Mouse (Mus musculus): ENCODE measurements around the gene Cln6. TPM values are rescaled to one million over a fixed set of nuclear protein-coding genes. Genes with fewer than 3 reads are reported as not detected.
"Not testable (repeated sequence)": the region's sequence is repeated elsewhere in the genome, so short reads cannot be mapped to it uniquely, and the experiment has no call there.

The Cln6 gene
- polyA plus RNA-seq, 2 experiments = 12.4 to 18.5 TPM

DNA sequence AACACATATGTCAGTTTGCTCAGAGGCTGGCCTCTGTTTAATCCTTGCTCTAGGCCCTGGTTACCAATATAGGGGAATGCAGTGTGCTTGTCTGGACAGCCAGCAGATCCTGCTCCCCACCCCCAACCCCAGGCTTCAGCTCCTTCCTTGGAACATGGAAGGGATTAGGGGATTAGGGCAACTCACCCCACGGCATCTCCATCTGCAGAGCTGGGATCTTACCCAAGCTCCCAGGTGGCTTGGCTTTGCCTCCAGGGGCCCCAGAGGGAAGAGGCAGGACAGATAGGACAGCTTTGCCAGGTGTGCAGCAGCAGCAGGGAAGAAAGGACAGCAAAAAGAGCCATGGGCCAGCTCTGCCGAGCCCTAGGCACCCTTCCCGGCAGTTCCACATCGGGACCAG lies 22.3 kb downstream of the Cln6 start:
- no peak overlapping the region for H3K4me2 ChIP-seq (ENCODE audit: low read depth)
- no peaks in the 10 kb centered on the region for H3K9me3 ChIP-seq (ENCODE audit: control insufficient read depth, low read length)
- no peak overlapping the region for H3K27ac ChIP-seq
- ATAC-seq (ENCODE audit: insufficient read depth) = no peak
- no peak for DNase-seq (ENCODE audit: low read depth in 3 of 3, low spot score in 3 of 3)
- no peak for TF ChIP-seq CTCF (IDR thresholded peaks at IDR 0.05; ENCODE audit: low read depth)
- TF ChIP-seq EP300 (IDR thresholded peaks at IDR 0.05; ENCODE audit: low read depth) = no peak
- no peak overlapping the region for H3K9ac ChIP-seq (replicated peaks)
- no peaks in the 10 kb centered on the region; the same call in 1 of the 2 replicates for H3K27me3 ChIP-seq (ENCODE audit: control insufficient read depth, insufficient read depth, low read length)
- no peak overlapping the region for H3K4me3 ChIP-seq (ENCODE audit: insufficient read depth in 1 of 2, low read depth in 2 of 2, low read length in 2 of 2)
- no peaks in the 10 kb centered on the region for H3K36me3 ChIP-seq (replicated peaks; ENCODE audit: control insufficient read depth, insufficient read depth, low read depth)
- 65% methylated on average over 4 of the region's 4 CpGs for WGBS (ENCODE audit: insufficient replicate concordance)
- peaks cover 0 to 5% of the 10 kb centered on the region in 2 experiments; a peak in 2 of 4 replicates for H3K4me1 ChIP-seq (replicated peaks; ENCODE audit: control insufficient read depth in 2 of 2, insufficient read depth in 2 of 2, low read length in 1 of 2)

DNA sequence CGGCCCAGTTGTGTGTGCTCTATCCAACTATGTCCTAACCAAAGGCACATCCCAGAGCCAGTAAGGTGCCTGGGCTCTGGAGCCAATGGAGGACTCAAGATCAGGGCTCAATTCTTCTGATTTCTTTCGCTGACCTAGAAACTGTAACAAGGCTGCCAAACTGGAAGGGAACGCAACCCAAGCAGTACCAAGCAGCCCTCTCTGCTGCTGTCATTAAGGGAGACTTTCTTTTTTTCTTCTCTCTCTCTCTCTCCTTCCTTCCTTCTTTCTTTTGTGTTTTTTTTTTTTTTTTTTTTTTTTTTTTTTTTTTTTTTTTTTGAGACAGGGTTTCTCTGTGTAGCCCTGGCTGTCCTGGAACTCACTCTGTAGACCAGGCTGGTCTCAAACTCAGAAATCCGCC lies 30.7 kb downstream of the Cln6 start:
- ATAC-seq (ENCODE audit: insufficient read depth); H3K9me3 ChIP-seq (ENCODE audit: control insufficient read depth, low read length); DNase-seq (ENCODE audit: low read depth in 3 of 3, low spot score in 3 of 3): not testable (repeated sequence)

DNA sequence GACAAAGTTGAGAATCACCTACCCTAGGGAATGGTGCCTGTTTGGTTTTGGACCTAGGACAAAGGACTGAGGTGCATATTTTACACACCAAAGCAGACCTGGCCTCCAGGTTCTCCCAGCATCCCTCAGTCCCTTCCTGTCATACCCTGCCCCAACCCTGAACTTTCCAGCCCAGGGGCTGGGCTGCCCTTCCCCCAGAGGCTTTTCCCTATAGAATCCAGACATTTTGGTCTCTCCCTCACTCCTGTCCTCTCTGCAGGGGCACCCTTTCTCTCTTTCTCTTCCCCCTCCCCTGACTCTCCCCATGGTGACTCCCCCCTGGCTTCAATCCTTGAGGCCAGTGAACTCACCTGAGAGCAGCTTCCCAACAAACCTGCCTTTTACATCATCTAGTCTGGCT lies 32.1 kb downstream of the Cln6 start:
- ATAC-seq (ENCODE audit: insufficient read depth) (no peak), DNase-seq (ENCODE audit: low read depth in 3 of 3, low spot score in 3 of 3) (no peak)
- Histone ChIP-seq H3K27me3 (ENCODE audit: control insufficient read depth, insufficient read depth, low read length) (no peaks in the 10 kb centered on the region), H3K9me3 (ENCODE audit: control insufficient read depth, low read length) (no peaks in the 10 kb centered on the region), H3K4me2 (ENCODE audit: low read depth) (no peak overlapping the region), H3K4me1 (replicated peaks; ENCODE audit: control insufficient read depth in 2 of 2, insufficient read depth in 2 of 2, low read length in 1 of 2) (no peaks in the 10 kb centered on the region), H3K27ac (no peak overlapping the region), H3K4me3 (ENCODE audit: insufficient read depth in 1 of 2, low read depth in 2 of 2, low read length in 2 of 2) (no peak overlapping the region), H3K36me3 (replicated peaks; ENCODE audit: control insufficient read depth, insufficient read depth, low read depth) (no peaks in the 10 kb centered on the region), H3K9ac (replicated peaks) (no peak overlapping the region)
- no peak for TF ChIP-seq EP300 (IDR thresholded peaks at IDR 0.05; ENCODE audit: low read depth)
- no peak for TF ChIP-seq CTCF (IDR thresholded peaks at IDR 0.05; ENCODE audit: low read depth)

More for the DNA sequence above, 30.7 kb downstream of the Cln6 start:
- H3K9ac ChIP-seq (replicated peaks); H3K4me1 ChIP-seq (replicated peaks; ENCODE audit: control insufficient read depth in 2 of 2, insufficient read depth in 2 of 2, low read length in 1 of 2); H3K36me3 ChIP-seq (replicated peaks; ENCODE audit: control insufficient read depth, insufficient read depth, low read depth); H3K4me3 ChIP-seq (ENCODE audit: insufficient read depth in 1 of 2, low read depth in 2 of 2, low read length in 2 of 2); H3K4me2 ChIP-seq (ENCODE audit: low read depth); H3K27me3 ChIP-seq (ENCODE audit: control insufficient read depth, insufficient read depth, low read length); H3K27ac ChIP-seq: not testable (repeated sequence)
- WGBS (ENCODE audit: insufficient replicate concordance) = 59% methylated on average over 3 of the region's 4 CpGs

DNA sequence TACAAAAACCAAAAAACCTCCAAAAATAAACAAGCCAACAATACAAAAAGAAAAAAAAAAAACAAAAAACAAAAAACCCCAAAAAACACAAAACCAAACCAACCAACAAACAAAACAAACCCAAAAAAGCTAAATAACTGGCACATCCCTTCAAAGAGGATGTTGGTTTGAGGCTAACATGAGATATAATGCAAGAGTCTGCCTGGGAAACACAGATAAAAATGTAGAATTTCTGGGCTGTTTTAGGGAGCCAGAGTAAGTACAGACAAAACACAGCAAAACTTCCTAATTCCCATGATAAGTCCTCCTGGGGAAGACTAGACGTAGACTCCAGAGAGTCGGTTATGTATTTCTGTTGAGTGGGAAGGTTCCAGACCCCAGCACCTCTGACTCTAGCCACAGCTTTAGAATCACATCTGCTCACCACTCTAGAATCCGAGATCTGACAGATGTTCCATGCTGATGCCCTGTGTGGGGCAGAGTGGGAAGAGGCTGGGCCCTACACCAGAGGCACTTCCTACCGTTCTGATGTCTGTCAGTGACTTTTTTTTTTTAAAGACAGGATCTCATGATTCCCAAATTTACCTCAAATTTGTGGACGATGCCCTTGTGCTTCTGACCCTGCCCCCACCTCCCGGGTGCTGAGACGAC lies 38.5 kb downstream of the Cln6 start:
- H3K4me3 ChIP-seq (ENCODE audit: insufficient read depth in 1 of 2, low read depth in 2 of 2, low read length in 2 of 2) = no peak overlapping the region
- peaks cover 9% of the 10 kb centered on the region for H3K36me3 ChIP-seq (replicated peaks; ENCODE audit: control insufficient read depth, insufficient read depth, low read depth)
- H3K9ac ChIP-seq (replicated peaks) = no peak overlapping the region
- DNase-seq (ENCODE audit: low read depth in 3 of 3, low spot score in 3 of 3) (no peak), ATAC-seq (ENCODE audit: insufficient read depth) (no peak)
- no peaks in the 10 kb centered on the region for H3K9me3 ChIP-seq (ENCODE audit: control insufficient read depth, low read length)
- no peak overlapping the region for H3K27ac ChIP-seq
- no peak overlapping the region for H3K4me2 ChIP-seq (ENCODE audit: low read depth)
- WGBS (ENCODE audit: insufficient replicate concordance) = 39% methylated on average over 7 of the region's 7 CpGs
- peaks cover 0 to 10% of the 10 kb centered on the region in 2 experiments; a peak in 2 of 4 replicates for H3K4me1 ChIP-seq (replicated peaks; ENCODE audit: control insufficient read depth in 2 of 2, insufficient read depth in 2 of 2, low read length in 1 of 2)
- no peaks in the 10 kb centered on the region for H3K27me3 ChIP-seq (ENCODE audit: control insufficient read depth, insufficient read depth, low read length)
- no peak for TF ChIP-seq EP300 (IDR thresholded peaks at IDR 0.05; ENCODE audit: low read depth)
- no peak for TF ChIP-seq CTCF (IDR thresholded peaks at IDR 0.05; ENCODE audit: low read depth)

DNA sequence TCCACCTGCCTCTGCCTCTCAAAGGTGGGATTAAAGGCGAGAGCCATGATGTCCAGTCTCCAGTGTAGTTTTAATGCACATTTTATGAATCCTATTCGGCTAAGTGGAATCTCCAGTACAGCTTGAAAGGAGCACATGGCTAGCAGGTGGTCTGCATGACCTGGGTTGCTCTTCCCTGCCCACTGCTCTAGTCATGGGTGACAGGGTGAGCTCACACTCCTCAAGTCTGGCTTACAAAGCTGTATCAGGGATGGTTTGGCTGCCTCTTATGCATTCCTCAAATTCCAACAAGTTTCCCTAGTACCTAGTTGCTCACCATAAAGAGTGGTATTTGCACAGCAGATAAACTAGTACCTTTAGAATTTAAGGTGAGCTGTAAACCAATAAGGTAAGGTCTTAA lies 39.2 kb downstream of the Cln6 start:
- 74% methylated on average over 2 of the region's 2 CpGs for WGBS (ENCODE audit: insufficient replicate concordance)
- H3K27me3 ChIP-seq (ENCODE audit: control insufficient read depth, insufficient read depth, low read length) = no peaks in the 10 kb centered on the region
- no peak for DNase-seq (ENCODE audit: low read depth in 3 of 3, low spot score in 3 of 3)

More for the DNA sequence above, 39.2 kb downstream of the Cln6 start:
- Histone ChIP-seq H3K9me3 (ENCODE audit: control insufficient read depth, low read length) (no peaks in the 10 kb centered on the region), H3K4me2 (ENCODE audit: low read depth) (no peak overlapping the region), H3K36me3 (replicated peaks; ENCODE audit: control insufficient read depth, insufficient read depth, low read depth) (peaks cover 13% of the 10 kb centered on the region), H3K4me1 (replicated peaks; ENCODE audit: control insufficient read depth in 2 of 2, insufficient read depth in 2 of 2, low read length in 1 of 2) (peaks cover 0 to 10% of the 10 kb centered on the region in 2 experiments; a peak in 2 of 4 replicates), H3K9ac (replicated peaks) (no peak overlapping the region), H3K4me3 (ENCODE audit: insufficient read depth in 1 of 2, low read depth in 2 of 2, low read length in 2 of 2) (no peak overlapping the region), H3K27ac (no peak overlapping the region)
- TF ChIP-seq CTCF (IDR thresholded peaks at IDR 0.05; ENCODE audit: low read depth) (no peak), EP300 (IDR thresholded peaks at IDR 0.05; ENCODE audit: low read depth) (no peak)
- no peak for ATAC-seq (ENCODE audit: insufficient read depth)
